Mouse (Mus musculus) adrenal gland, adult 8-10 months (tissue): ENCODE results near the gene Dnaaf2. TPM values are rescaled to one million over a fixed set of nuclear protein-coding genes. Genes with fewer than 3 reads are reported as not detected.

Source experiments
- DNase-seq: peaks from one replicate; pipeline ENCODE4 v3.0.0; 2022
- total RNA-seq, 4 experiments: library from RNA; stranded (reverse); gene quantifications; 2 replicates each; pipeline ENCODE4 v1.2.4; 2022

The Dnaaf2 gene
- total RNA-seq = 1 to 10 TPM in 3 of 4 experiments, under 1 TPM in 1; 0.94 to 2.2 (median 1.5) TPM

GRCm38 (mm10) chr12:69198164-69198535 lies at the start of gene Dnaaf2:
Gene Dnaaf2, minus strand, starts transcription at chr12:69198429.
- peak; percentile 75 for DNase-seq

DNA sequence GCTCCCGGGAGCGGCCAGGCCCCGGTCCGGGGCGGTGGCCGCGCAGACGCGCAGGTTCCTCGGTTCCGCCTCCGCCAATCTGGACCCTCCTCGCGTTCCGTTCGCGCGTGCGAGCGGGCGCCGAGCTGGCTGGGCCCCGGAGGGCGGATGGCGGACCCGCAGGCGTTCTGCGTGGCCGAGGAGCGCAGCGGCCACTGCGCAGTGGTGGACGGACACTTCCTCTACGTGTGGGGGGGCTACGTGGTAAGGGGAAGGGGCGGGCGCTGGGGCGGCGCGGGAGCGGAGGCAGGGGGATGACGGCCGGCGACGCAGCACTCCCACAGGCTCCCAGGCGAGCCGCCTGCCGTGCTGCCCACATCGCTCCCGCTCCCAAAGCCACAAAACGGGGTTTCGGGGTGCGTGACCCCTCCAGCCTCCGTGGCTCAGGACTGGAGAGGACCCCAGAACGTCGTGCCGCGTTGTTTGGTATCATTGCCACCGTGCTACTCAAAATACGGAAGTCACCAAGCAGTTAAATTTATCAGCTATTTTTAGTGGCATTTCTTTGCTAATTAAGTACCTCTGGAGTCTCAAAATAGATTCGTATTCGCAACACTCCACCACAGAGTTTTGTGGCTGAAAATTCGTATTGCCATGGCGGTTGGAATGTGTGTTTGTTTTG lies 43.7 kb upstream of the Dnaaf2 start:
- DNase-seq = peak; percentile 43

DNA sequence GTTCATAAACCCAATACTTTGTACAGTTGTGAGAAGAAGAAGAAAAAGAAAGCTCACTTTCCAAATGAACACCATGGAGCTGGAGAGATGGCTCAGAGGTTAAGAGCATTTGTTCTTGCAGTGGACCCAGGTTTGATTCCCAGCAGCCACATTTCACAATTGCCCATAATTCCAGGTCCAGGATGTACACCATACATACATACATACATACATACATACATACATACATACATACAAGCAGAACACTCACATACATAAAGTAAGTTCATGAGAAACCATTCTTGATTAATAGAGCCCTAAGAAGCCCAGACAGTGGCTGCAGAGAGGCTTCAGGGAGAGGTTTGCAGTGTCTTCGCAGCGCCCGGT lies 43.2 kb upstream of the Dnaaf2 start:
- DNase-seq = no peak

GRCm38 (mm10) chr12:69240876-69241275 lies 42.6 kb upstream of the Dnaaf2 start, which contains the start of gene Klhdc1:
Gene Klhdc1, plus strand, starts transcription at chr12:69241176.
- DNase-seq = no peak

DNA sequence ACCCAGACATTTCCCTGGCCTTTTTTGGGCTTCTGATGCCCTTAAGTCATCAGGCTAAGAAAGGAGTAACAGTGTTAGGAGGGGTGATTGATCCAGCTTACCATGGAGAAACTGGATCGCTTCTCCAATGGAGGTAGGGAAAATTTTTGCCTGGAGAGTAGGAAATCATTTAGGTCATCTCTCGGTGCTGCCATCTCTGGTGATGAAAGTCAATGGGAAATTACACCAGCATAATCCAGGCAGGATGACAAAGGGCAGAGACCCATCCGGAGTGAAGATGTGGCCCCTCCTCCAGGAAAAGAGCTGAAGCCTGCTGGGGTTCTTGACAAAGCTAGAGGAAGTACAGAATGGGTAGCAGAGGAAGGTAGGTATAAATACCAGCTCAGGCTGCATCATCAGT lies 40.1 kb upstream of the Dnaaf2 start:
- no peak for DNase-seq

DNA sequence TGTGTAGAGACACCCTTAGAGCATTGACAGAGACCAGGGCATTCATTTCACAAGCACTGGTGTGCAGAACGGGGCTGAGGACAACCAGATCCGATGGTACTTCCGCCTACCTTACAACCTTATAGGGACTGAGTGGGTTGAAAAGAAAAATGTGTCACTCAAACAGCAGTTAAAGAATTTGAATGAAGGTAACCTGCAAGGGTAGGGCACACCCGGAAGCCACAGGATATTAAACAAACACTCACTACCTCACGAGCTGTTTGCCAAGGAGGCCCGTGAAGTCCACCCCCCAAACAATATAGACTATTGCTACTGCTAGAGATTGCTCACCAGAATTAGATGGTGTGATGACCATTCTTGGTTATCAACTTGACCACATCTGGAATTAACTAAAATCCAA lies 37.6 kb upstream of the Dnaaf2 start:
- DNase-seq = no peak

DNA sequence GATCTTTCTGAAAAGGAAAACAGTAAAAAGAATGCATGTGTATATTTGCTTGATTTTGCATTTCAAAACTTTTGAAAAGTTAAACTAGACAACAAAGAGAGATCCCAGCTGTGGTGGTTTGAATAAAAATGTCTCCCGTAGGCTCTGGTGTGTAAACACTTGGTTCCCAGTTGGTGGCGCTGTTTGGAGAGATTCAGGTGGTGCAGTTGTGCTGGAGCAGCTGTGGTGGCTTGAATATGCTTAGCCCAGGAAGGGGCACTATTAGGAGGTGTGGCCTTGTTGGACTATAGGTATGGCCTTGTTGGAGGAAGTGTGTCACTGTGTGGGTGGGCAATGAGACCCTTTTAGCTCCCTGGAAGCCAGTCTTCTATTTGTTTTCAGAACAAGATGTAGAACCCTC lies 31.0 kb upstream of the Dnaaf2 start:
- no peak for DNase-seq

- peak; percentile 69 for DNase-seq
Measured at GRCm38 (mm10) chr12:69227776-69228466, 29.7 kb upstream of the Dnaaf2 start, which contains the start of gene Pole2. Gene Pole2, minus strand, starts transcription at chr12:69228195.

- DNase-seq = no peak
Measured at GRCm38 (mm10) chr12:69220613-69221277, 22.5 kb upstream of the Dnaaf2 start.

- DNase-seq = no peak
Measured at GRCm38 (mm10) chr12:69216587-69216986, 18.4 kb upstream of the Dnaaf2 start.

DNA sequence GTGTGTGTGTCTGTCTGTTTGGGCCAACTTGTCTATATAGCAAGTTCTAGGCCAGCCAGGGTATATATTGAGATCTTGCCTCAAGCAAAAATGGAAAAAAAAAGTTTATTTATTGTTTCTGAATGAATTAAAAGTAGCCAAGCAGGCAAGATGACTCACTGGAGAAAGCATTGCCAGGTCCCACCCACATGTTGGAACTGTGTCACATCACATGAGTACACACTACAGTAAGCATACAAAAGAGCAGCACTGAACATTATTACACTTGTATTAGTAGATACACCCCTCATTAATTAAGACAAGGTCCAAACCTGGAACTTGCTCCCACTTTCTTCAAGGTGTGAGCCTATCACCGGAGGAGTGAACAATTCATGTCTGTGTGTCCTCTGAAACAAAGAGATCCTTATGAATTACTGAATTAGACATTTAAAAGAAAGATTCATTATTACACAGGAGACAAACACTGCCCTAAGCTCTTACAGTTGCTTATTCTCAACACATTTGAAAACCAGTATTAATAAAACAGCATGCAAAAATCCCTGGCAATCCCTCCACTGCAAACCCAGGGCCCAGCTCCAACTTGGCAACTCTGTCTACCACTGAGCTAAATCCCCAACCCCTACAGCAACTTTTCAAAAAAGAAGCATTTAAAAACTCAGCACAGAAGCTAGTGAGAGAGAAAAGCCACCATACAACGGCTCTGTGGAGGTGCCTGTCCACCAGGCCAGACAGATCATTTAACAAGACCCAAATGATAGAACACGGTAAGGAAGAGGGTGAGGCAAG lies 17.0 kb upstream of the Dnaaf2 start:
- DNase-seq = peak; percentile 34

- no peak for DNase-seq
Measured at GRCm38 (mm10) chr12:69214393-69214792, 16.2 kb upstream of the Dnaaf2 start.

- DNase-seq = no peak
Measured at GRCm38 (mm10) chr12:69213186-69213777, 15.1 kb upstream of the Dnaaf2 start.

GRCm38 (mm10) chr12:69211057-69211456 lies 12.8 kb upstream of the Dnaaf2 start:
- no peak for DNase-seq

DNA sequence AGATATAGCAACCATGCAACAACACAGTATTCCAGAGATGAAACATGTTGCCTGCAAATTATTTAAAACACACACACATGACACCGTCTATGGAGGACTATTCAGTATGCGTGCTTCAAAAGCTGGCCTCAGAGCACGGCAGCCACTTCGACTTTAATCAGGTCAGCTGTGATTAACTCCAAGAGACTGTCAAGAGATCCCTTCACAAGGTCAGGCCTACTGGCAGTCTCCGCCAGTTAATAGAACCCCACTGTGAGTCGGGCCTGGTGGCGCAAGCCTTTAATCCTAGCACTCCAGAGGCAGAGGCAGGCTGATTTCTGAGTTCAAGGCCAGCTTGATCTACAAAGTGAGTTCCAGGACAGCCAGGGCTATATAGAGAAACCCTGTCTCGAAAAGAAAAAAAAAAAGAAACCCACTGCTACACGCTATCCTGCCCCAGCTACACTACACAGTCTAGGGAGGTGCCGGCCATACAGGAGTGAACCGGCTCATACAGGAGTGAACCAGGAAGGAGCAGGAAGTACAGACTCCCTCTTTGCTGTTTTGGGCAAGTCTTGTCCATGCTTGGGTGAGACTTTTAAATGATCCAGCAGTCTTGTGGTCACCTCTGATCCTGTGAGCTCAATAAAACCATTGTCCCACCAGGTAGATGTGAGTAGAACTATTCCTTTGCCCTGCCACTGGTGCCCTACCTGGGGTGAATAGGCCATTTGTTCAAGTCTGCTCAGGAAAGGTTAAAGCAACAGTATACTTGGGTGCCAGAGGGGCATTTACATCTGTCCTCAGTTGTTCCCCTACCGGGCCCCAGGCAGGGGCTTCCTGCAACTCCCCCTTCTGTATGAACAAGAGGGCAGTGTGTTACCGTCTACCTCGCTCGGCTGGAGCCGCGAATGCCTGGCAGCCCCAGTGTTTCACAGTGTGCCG lies 12.1 kb upstream of the Dnaaf2 start:
- DNase-seq = no peak

GRCm38 (mm10) chr12:69208520-69208919 lies 10.3 kb upstream of the Dnaaf2 start:
- no peak for DNase-seq

GRCm38 (mm10) chr12:69207926-69208325 lies 9.7 kb upstream of the Dnaaf2 start:
- DNase-seq = no peak

DNA sequence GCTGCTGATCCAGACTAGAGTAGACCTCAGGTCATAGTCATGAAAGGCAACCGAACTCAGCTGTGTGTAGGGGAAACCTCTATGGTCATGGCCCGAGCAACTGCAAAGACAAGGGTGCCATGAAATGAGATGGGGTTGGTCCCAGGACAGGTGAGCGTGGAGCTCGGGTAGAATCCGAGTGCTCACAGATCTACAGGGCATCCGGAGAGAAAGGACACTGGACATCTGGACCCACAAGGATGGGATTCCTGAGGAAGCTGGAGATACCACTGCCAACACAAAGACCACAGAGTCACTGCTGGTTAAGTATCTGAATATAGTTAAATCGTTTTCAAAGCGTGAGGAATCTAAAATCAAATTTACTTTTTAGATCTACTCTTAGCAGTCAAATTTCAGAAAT lies 9.2 kb upstream of the Dnaaf2 start:
- no peak for DNase-seq

GRCm38 (mm10) chr12:69204052-69204833 lies 6.0 kb upstream of the Dnaaf2 start, which contains the start of gene Gm49384:
Gene Gm49384, minus strand, starts transcription at chr12:69204267.
- no peak for DNase-seq

DNA sequence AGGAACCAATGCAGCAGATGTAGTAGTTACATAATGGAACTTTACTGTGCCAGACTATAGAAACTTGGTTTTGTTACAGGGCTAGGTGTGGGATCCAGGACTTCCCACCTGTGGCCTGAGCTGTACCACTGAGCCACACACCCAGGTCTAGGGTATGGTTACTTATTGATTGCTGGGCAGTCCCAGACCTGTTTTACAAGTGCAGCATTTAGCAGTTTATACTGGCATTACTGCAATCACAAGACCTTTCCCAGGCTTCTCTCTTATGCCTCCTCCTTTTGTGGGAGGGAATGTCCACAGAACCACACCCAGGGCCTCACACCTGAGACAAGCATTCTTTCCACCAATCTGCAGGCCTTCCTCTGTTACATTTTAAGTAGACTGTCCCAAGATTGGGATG lies 756 bp upstream of the Dnaaf2 start:
- no peak for DNase-seq
